Mouse (Mus musculus) kidney, adult 2 months (tissue): ENCODE data around the gene Spock2. TPM values are rescaled to one million over a fixed set of nuclear protein-coding genes. Genes with fewer than 3 reads are reported as not detected.

Experiments used
- DNase-seq: peaks from one replicate; pipeline ENCODE4 v3.0.0; 2021
- H3K27ac ChIP-seq: fragments of 200-500 bp; 2 replicates; pipeline ENCODE4 v1.5.1; 2012; ENCODE audit warnings: low read depth, low read length, control low read depth, inconsistent platforms; ENCODE audit not compliant: insufficient read depth
- H3K27me3 ChIP-seq: fragments of 200-500 bp; replicated peaks from 2 replicates; pipeline ENCODE4 v1.6.1; 2012; ENCODE audit warnings: mild to moderate bottlenecking, moderate library complexity, low read length, inconsistent platforms; ENCODE audit not compliant: control insufficient read depth, insufficient read depth
- H3K36me3 ChIP-seq: fragments of 200-500 bp; 2 replicates; pipeline ENCODE4 v1.6.1; 2012; ENCODE audit warnings: mild to moderate bottlenecking, moderate library complexity, low read length, inconsistent platforms; ENCODE audit not compliant: control insufficient read depth, insufficient read depth
- H3K4me1 ChIP-seq: fragments of 200-500 bp; 2 replicates; pipeline ENCODE4 v1.6.1; 2011; ENCODE audit warnings: low read length; ENCODE audit not compliant: control insufficient read depth, insufficient read depth
- H3K4me3 ChIP-seq: fragments of 200-500 bp; 2 replicates; pipeline ENCODE4 v1.5.1; 2011; ENCODE audit warnings: mild to moderate bottlenecking, low read depth, low read length, control low read depth; ENCODE audit not compliant: insufficient read depth
- CTCF ChIP-seq: fragments of 200-500 bp; conservative IDR thresholded peaks from 2 replicates; pipeline ENCODE4 v1.5.1; 2011; ENCODE audit warnings: low read depth, mild to moderate bottlenecking, control low read depth, low read length, moderate library complexity, mixed read lengths; ENCODE audit not compliant: insufficient read depth, insufficient read length
- POLR2A ChIP-seq: fragments of 200-500 bp; IDR thresholded peaks from one replicate; pipeline ENCODE4 v1.6.1; 2011; ENCODE audit warnings: low read depth, low read length, control low read depth
- WGBS: fragments of 180-500 bp; shearing (Covaris S2); methylation state at CpG from one replicate; pipeline ENCODE4 v1.1.7; 2018; 5-methylcytosine and 5-hydroxymethylcytosine counted together
- polyA plus RNA-seq: library from polyadenylated mRNA; depleted of rRNA; stranded (reverse); fragments of >200 nt; gene quantifications from 2 replicates; pipeline ENCODE4 v1.2.3, GENCODE M21; 2012

Spock2 gene
- polyA plus RNA-seq, 1 experiment = 2.3 TPM

DNA sequence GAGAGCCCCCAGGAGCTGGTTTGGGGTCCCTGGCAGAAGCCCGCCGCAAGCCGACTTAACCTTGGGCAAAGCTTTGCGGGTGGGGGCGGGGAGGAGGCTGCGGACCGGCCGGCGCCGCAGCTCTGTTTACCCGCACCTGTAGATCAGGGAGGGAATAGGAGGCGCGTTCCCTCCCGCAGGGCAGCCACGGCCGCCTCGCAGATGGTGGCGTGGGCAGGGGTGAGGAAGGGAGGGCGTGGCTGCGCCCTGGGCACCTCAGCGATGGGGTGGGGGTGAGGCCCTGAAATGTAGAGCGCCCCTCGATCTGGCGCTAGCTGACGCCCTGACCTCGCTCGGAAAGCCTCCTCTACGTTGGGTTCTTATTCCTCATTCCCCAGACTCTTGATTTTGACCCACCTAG lies 1.4 kb downstream of the Spock2 start:
- Histone ChIP-seq H3K27ac (no peak overlapping the region), H3K4me3 (peak overlapping the region; percentile 46; the same call in 1 of the 2 replicates), H3K4me1 (no peaks in the 10 kb centered on the region), H3K27me3 (no peaks in the 10 kb centered on the region; the same call in 1 of the 2 replicates), H3K36me3 (no peaks in the 10 kb centered on the region)
- WGBS = 13% methylated on average over 28 of the region's 28 CpGs
- DNase-seq = no peak
- TF ChIP-seq POLR2A = no peak
- no peak for TF ChIP-seq CTCF

DNA sequence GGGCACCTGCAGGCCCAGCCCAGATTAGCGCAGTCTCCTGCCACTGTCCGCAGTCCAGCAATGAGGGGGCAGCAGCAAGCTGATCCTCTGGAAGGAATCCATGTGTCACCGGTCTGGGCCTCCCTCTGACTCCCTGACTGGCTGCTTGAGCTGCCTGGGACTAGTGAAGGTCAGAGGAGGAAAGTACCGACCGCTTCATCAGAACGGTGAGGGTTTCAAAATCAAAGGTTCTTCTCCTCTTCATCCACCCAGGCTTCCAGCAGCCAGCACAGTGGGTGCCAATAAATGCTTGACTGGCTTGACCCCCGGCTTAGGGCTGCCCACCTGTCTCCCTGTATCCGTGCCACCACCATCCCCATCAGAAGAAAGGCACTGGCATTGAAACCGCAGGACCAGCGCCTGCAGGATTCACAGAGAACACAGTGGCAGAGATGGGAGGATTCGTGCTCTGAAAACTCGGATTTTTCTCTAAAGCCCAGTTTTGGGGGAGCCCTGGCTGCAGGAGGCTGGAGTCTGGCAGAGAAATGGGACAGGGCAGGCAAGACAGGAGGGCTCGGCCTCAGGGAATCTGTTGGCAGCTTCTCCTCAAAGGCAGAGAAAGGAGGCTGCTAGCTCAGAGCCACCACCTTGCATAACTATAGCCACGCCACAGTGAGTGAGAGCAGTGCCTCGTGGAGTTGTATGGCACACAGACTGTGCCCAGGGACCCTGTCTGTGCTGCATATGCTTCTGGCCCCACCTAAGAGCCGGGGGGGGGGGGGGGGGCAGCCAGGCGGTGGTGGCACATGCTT lies 2.5 kb downstream of the Spock2 start:
- TF ChIP-seq POLR2A (no peak), CTCF (no peak)
- H3K4me3 ChIP-seq = no peak overlapping the region

DNA sequence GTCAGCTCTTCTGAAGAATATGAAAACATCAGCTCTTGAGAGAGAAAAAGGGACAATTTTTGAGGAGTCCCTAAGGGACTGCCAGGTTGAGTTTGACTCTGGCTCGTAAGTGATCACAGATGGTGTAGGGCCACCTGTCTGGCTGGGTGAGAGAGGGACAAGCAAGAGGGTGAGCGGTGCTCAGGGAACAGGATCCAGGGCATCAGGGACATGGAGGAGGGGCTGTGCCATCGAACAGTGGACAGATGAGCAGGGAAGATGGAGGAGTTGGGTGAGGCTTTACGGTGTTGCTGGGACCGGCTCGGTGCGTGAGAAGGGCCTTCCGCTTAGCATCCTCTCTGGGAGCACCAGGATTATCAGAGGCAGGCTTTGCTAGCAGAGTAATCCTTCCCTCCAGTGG lies 3.3 kb downstream of the Spock2 start:
- WGBS = 81% methylated on average over 8 of the region's 8 CpGs
- TF ChIP-seq POLR2A (no peak), CTCF (no peak)
- Histone ChIP-seq H3K27me3 (no peaks in the 10 kb centered on the region; the same call in 1 of the 2 replicates), H3K36me3 (no peaks in the 10 kb centered on the region), H3K4me1 (no peaks in the 10 kb centered on the region), H3K27ac (no peak overlapping the region), H3K4me3 (no peak overlapping the region)
- no peak for DNase-seq

More for the DNA sequence above, 2.5 kb downstream of the Spock2 start:
- Histone ChIP-seq H3K4me1 (no peaks in the 10 kb centered on the region), H3K27me3 (no peaks in the 10 kb centered on the region; the same call in 1 of the 2 replicates), H3K36me3 (no peaks in the 10 kb centered on the region), H3K27ac (no peak overlapping the region)
- WGBS = 83% methylated on average over 17 of the region's 17 CpGs
- DNase-seq = no peak

DNA sequence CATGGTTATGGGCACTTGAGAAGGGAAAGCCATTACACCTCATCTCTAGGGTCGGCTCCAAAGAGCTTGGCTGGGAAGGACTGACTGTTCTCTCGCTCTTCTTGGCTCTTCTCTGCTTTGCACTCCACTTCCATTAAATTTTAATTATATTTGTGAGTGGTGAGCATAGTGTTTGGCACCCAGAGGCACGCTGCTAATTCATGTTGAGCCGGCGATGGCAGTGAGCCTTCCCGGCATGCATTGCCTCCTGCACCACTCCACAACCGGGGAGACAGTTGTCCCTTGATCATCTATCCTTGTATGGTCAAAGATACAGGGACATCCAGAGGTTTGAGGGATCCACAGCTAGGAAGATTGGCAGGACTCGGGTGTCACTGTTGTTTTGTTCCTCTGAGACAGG lies 4.0 kb downstream of the Spock2 start:
- 71% methylated on average over 8 of the region's 8 CpGs for WGBS
- TF ChIP-seq CTCF (no peak), POLR2A (no peak)
- Histone ChIP-seq H3K4me3 (no peak overlapping the region), H3K27ac (no peak overlapping the region), H3K4me1 (no peaks in the 10 kb centered on the region), H3K27me3 (no peaks in the 10 kb centered on the region; the same call in 1 of the 2 replicates), H3K36me3 (no peaks in the 10 kb centered on the region)
- DNase-seq = no peak

DNA sequence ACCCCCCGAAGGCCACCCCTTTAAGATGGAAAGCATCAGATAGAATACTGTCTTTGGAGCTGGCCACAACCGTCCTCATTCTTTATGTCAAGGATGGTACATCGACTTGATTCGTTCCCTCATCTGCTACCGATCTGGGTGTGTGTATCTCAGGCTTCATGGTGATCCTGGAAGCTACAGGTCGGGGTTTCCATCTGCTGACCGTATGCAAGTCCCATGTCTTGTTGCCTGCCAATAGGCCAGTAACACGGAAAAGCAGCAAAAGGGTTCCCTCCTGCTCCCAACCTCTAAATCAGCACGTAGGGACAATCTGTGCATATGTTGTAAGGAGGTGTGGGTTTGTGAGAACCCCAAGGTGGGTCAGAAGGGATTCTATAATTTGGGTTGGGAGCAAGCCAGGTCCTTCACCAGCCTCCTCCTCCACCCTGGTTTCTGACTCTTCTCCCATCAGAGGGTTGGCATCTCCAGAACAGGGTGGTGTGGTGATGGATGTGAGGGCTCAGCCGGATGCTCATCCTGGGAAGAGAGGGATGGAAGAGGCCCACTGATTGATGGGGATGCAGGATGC lies 5.0 kb downstream of the Spock2 start:
- Histone ChIP-seq H3K36me3 (no peaks in the 10 kb centered on the region), H3K27me3 (no peaks in the 10 kb centered on the region; the same call in 1 of the 2 replicates), H3K4me1 (no peaks in the 10 kb centered on the region), H3K4me3 (no peak overlapping the region), H3K27ac (no peak overlapping the region)
- DNase-seq = no peak
- TF ChIP-seq POLR2A (no peak), CTCF (no peak)
- WGBS = 87% methylated on average over 10 of the region's 10 CpGs

DNA sequence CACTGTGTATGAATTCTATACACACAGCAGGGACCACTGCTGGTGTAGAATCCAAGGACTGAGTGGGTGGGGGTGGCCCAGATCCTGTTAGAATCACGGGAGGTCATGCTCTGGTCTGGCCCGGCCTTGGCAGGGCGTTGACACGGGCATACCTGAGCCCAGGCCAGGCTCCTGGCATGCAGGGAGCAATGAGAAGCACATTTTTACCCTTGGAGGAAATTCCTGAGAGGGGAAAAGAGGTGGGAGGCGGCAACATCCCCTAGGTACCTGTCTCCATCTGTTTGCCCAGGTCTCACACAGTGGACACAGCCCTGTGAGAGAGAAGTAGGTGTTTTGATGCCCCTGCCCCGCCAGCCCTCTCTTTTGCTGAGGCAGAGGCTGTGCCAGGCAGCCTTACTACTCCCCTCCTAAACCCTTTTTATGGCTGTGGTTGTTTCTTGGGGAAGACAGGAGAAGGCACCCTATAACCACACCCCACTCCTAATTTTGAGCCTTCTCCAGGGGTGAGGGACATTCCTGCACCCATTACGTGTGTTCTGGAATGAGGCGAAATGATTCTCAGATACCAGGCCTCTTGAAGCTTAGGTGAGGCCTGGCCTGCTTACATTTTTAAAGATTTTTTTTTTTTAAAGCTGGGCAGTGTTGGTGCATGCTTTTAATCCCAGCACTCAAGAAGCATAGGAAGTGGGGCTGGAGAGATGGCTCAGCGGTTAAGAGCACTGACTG lies 8.1 kb downstream of the Spock2 start:
- Histone ChIP-seq H3K4me3 (no peak overlapping the region), H3K27me3 (no peaks in the 10 kb centered on the region), H3K27ac (no peak overlapping the region), H3K4me1 (no peaks in the 10 kb centered on the region), H3K36me3 (no peaks in the 10 kb centered on the region)
- 80% methylated on average over 9 of the region's 9 CpGs for WGBS
- no peak for TF ChIP-seq CTCF
- no peak for TF ChIP-seq POLR2A
- DNase-seq = peak; percentile 28
